Mouse (Mus musculus) small intestine, adult 2 months (tissue): ENCODE results near the gene Polr3g. TPM values are rescaled to one million over a fixed set of nuclear protein-coding genes. Genes with fewer than 3 reads are reported as not detected.

Experiments used
- H3K27ac ChIP-seq: fragments of 200-500 bp; 2 replicates; pipeline ENCODE4 v1.5.1; 2012; ENCODE audit warnings: low read depth, low read length, control low read depth, inconsistent platforms; ENCODE audit not compliant: insufficient read depth
- H3K27me3 ChIP-seq: fragments of 200-500 bp; 2 replicates; pipeline ENCODE4 v1.6.1; 2012; ENCODE audit warnings: mild to moderate bottlenecking, moderate library complexity, low read length, inconsistent platforms; ENCODE audit not compliant: control insufficient read depth, insufficient read depth
- H3K36me3 ChIP-seq: fragments of 200-500 bp; 2 replicates; pipeline ENCODE4 v1.6.1; 2012; ENCODE audit warnings: mild to moderate bottlenecking, low read length, control low read depth, inconsistent platforms; ENCODE audit not compliant: control insufficient read depth, insufficient read depth
- H3K4me1 ChIP-seq: fragments of 200-500 bp; 2 replicates; pipeline ENCODE4 v1.6.1; 2012; ENCODE audit warnings: low read length, inconsistent platforms, mixed read lengths; ENCODE audit not compliant: control insufficient read depth, insufficient read depth, insufficient read length
- H3K4me3 ChIP-seq: fragments of 200-500 bp; 2 replicates; pipeline ENCODE4 v1.5.1; 2012; ENCODE audit warnings: low read depth, mild to moderate bottlenecking, control low read depth, inconsistent platforms, low read length, moderate library complexity
- CTCF ChIP-seq: fragments of 200-500 bp; IDR thresholded peaks from 2 replicates; pipeline ENCODE4 v1.5.1; 2012; ENCODE audit warnings: low read depth, mild to moderate bottlenecking, control low read depth, inconsistent platforms, low read length, moderate library complexity, mixed read lengths; ENCODE audit not compliant: insufficient replicate concordance, insufficient read length; ENCODE audit errors: extremely low read depth
- POLR2A ChIP-seq: fragments of 200-500 bp; IDR thresholded peaks from 2 replicates; pipeline ENCODE4 v1.6.1; 2012; ENCODE audit warnings: low read depth, mild to moderate bottlenecking, control low read depth, inconsistent platforms, low read length, moderate library complexity
- WGBS: fragments of 180-500 bp; shearing (Covaris S2); methylation state at CpG from one replicate; pipeline ENCODE4 v1.1.7; 2018; 5-methylcytosine and 5-hydroxymethylcytosine counted together
- polyA plus RNA-seq: library from polyadenylated mRNA; depleted of rRNA; stranded (reverse); fragments of >200 nt; gene quantifications from 2 replicates; pipeline ENCODE4 v1.2.3, GENCODE M21; 2012

Polr3g gene
- polyA plus RNA-seq, 1 experiment = 4.2 TPM

DNA sequence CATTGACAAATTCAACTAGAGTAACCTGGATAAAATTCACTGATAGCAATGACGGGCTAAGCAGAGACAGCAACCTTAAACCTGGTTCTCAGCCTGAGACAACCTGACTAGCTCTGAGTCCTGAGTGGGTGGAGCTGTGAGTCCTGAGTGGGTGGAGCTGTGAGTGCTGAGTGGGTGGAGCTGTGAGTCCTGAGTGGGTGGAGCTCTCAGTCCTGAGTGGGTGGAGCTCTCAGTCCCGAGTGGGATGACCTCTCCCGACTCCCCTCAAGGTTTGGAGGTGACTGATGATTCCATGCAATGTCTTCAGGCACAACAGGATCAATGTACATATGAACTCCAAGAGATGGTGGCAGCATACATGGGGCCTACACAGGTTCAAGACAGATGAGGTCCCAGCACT lies 21.2 kb downstream of the Polr3g start:
- no peak for TF ChIP-seq CTCF
- no peak for TF ChIP-seq POLR2A
- Histone ChIP-seq H3K27me3 (no peaks in the 10 kb centered on the region), H3K4me1 (no peaks in the 10 kb centered on the region), H3K4me3 (no peak overlapping the region), H3K36me3 (peaks cover 16% of the 10 kb centered on the region), H3K27ac (no peak overlapping the region)
- WGBS = 82% methylated on average over 3 of the region's 3 CpGs

DNA sequence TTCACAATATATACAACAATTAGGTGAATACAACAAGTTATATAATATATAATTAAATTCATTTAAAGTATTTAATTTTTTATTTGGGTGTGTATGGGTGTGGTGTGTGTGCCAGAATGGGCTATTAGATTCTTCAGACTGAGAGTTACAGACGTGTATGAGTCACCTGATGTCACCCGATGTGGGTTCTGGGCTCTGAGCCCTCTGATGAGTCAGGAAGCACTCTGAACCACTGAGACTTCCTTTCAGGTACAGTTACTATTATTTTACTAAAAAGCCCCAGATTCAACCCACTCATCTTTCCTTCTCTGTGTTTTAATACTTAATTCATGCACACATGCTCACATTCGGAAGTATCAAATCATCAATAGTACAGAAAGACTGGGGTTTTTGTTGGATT lies 25.9 kb downstream of the Polr3g start:
- Histone ChIP-seq H3K27me3 (no peaks in the 10 kb centered on the region), H3K36me3 (peaks cover 8% of the 10 kb centered on the region), H3K4me1 (no peaks in the 10 kb centered on the region), H3K4me3 (no peak overlapping the region), H3K27ac (no peak overlapping the region)
- 73% methylated on average over 3 of the region's 3 CpGs for WGBS
- TF ChIP-seq POLR2A = no peak
- TF ChIP-seq CTCF = no peak

DNA sequence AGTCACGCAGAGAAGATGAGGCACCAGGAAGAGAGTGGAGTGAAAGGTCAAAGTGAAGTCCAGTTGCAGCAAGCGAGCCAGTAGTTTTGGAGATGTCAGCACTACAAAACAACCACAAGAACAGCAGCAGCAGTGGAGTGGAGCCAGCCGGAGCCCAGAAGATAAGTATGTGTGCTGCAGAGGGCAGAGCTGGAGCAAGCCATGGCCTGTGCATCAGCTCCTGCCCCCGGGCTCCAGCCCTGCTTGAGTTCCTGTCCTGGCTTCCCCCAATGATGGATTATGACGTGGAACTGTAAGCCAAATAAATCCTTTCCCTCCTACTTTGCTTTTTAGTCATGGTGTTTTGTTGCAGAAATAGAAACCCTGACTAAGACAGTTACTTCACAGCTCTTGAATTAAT lies 26.6 kb downstream of the Polr3g start:
- H3K4me1 ChIP-seq = no peaks in the 10 kb centered on the region
- TF ChIP-seq CTCF (no peak), POLR2A (no peak)
- H3K27ac ChIP-seq = no peak overlapping the region
- peaks cover 8% of the 10 kb centered on the region for H3K36me3 ChIP-seq
- no peaks in the 10 kb centered on the region for H3K27me3 ChIP-seq
- 88% methylated on average over 5 of the region's 5 CpGs for WGBS
- H3K4me3 ChIP-seq = no peak overlapping the region

DNA sequence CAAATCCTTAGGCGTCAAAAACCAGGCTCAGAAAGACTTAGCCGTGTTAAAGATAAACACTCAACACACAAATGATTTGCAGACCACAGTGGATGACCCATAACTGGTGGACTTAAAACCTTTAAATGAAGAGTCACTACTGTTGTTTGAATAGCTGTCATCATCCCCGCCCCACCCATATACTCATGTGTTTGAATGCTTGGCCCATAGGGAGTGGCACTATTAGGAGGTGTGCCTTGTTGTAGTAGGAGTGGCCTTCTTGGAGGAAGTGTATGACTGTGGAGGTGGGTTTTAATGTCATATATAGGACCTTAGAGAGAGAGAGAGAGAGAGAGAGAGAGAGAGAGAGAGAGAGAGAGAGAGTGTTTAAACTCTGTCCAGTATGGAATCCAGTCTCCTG lies 27.7 kb downstream of the Polr3g start:
- WGBS = 79% methylated on average over 3 of the region's 3 CpGs
- H3K36me3 ChIP-seq = peaks cover 5% of the 10 kb centered on the region
- H3K4me3 ChIP-seq = no peak overlapping the region
- H3K27me3 ChIP-seq = no peaks in the 10 kb centered on the region
- H3K4me1 ChIP-seq = no peaks in the 10 kb centered on the region
- TF ChIP-seq POLR2A (no peak), CTCF (no peak)
- no peak overlapping the region for H3K27ac ChIP-seq

DNA sequence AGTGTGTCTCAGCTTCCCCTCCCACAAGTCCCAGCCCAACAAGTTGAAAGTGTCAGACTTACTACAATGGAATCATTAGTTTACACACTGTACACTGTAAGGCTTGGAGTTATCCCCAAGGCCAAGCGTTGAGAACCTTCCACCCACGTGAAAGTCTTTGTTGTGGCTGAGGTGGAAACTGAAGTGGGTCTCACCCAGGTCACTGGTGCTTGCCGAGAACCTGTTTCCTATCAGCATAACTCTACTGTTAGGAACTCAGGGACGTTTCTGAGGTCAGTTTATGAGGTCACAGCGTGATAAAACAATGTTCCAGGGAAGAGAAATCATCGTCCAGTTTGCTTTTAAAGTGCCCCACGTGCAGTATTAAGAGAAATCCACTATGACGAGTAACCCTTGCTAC lies 35.5 kb downstream of the Polr3g start:
- TF ChIP-seq POLR2A (no peak), CTCF (no peak)
- Histone ChIP-seq H3K36me3 (peaks cover 27% of the 10 kb centered on the region), H3K4me3 (no peak overlapping the region), H3K27me3 (no peaks in the 10 kb centered on the region), H3K27ac (no peak overlapping the region), H3K4me1 (no peaks in the 10 kb centered on the region)
- WGBS = 76% methylated on average over 8 of the region's 8 CpGs

DNA sequence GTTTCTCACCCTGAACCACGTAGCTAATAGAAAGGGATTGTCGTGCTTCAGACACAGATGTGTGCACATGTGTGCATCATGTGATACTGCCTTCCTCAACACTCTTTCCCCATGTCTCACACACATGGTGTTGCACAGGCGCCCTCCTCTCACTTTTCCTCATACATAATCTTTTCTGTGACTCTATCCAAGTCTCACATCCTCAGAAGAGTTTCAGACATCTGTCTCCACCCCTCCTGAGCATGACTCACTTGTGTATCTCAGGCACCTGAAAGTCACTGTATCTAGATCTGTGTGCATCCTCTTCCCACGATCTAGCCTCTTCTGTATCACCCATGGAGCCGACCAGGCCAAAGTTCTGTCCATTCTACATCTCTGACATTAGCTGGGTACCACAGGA lies 43.1 kb downstream of the Polr3g start:
- H3K27me3 ChIP-seq = no peaks in the 10 kb centered on the region
- no peak overlapping the region for H3K4me3 ChIP-seq
- peaks cover 42% of the 10 kb centered on the region for H3K36me3 ChIP-seq
- H3K4me1 ChIP-seq = peaks cover 3% of the 10 kb centered on the region; the same call in 1 of the 2 replicates
- H3K27ac ChIP-seq = no peak overlapping the region
- no peak for TF ChIP-seq POLR2A
- no peak for TF ChIP-seq CTCF
- 84% methylated on average over 5 of the region's 5 CpGs for WGBS

DNA sequence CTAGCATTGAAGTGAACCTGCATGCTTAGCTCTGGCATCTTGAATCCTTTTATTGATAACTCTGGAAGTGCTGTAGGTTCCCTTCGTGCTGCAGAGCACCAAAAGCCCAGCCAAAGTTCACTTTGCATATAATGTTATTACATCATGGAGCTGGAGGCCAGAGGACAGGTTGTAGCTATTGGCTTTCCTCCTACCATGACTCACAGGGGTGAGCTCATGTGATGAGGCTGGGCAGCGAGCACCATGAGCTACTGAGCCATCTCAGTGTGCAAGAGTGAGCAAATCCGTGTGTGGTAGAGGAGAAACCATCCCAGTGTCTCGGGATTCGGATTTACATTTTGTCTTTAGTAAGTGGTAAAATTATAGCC lies 46.5 kb downstream of the Polr3g start:
- peaks cover 31% of the 10 kb centered on the region for H3K36me3 ChIP-seq
- peaks cover 5% of the 10 kb centered on the region; the same call in 1 of the 2 replicates for H3K4me1 ChIP-seq
- no peaks in the 10 kb centered on the region for H3K27me3 ChIP-seq
- no peak overlapping the region for H3K27ac ChIP-seq
- 63% methylated on average over 5 of the region's 5 CpGs for WGBS
- no peak for TF ChIP-seq CTCF
- TF ChIP-seq POLR2A = no peak
- H3K4me3 ChIP-seq = no peak overlapping the region
